Mouse (Mus musculus) lung, postnatal 36 days (tissue): Measurements from ENCODE around the gene Gm5105.
A peak's percentile ranks its signal among the peaks of the same experiment; 100 is the strongest.

Experiments
- DNase-seq: peaks from one replicate; pipeline ENCODE4 v3.0.0; 2022; ENCODE audit warnings: mixed read lengths

Gm5105 gene

GRCm38 (mm10) chr3:138022003-138022402, 45.2 kb downstream of the Gm5105 start:
- DNase-seq: no peak

GRCm38 (mm10) chr3:138016810-138017209, 50.4 kb downstream of the Gm5105 start:
- no peak for DNase-seq

GRCm38 (mm10) chr3:138014725-138015124, 52.5 kb downstream of the Gm5105 start:
- no peak for DNase-seq

- DNase-seq: no peak
Measured at GRCm38 (mm10) chr3:138012351-138012750, 54.8 kb downstream of the Gm5105 start.

- DNase-seq: no peak
Measured at GRCm38 (mm10) chr3:138008152-138008551, 59.0 kb downstream of the Gm5105 start.

DNA sequence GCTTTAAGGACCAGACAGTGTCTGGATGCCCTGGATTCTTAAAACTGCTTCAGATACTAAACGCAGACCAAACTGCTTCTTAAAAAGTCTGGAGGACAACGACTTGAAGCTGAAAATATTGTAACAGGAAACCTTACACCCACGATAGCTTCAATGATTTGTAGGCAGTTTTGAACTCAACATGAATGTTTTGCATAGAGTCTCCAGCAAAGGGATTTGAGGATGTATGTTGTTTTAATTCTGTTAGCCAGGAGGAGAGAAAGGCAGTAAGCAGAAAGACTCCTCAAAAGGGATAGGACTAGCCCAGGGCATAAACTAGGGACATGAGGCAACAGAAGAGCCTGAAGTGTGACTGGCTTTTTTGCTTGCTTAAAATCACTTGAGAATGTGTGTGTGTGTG, 60.3 kb downstream of the Gm5105 start:
- DNase-seq: no peak

- DNase-seq: no peak
Measured at GRCm38 (mm10) chr3:138003264-138003663, 63.9 kb downstream of the Gm5105 start.

DNA sequence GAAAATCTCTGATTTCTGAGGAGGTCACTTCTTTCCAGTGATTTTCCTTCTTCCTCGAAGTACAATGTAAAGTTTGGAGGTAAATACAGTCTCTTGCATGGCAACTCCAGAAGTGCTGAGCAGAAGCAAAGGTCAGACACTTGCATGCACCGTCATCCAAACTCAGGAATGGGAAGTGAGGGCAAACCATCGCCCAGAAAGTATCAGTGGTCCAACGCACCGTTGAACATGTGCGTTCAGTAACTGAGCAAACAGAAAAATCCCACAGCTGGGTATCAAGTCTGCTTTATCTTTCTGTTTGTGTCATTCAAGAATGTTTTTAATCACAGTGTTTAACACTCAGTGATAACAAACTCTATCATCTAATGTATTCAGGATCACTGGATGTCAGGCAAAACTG, 64.6 kb downstream of the Gm5105 start:
- no peak for DNase-seq

DNA sequence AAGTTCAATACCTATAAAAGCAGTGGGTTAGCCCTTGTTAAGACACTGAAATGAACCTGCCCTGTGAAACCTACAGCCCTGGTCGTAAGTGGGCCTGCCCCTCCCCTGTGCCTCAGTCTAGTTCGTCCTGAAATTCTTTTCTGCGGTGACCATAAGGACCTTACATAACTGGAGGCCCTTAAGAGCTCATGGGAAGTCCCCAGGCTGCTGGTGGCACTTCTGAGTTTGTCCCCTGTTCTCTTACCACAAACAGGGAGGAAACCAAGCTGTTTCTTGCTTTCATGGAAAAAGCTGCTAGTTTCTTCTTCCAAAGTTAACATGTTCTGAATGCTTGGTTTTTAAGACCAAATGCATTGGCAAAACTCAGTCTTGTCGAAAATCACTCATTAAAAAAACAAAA, 65.3 kb downstream of the Gm5105 start:
- peak; percentile 38 for DNase-seq

GRCm38 (mm10) chr3:138000724-138001069, 66.5 kb downstream of the Gm5105 start:
- DNase-seq: no peak

- DNase-seq: no peak
Measured at GRCm38 (mm10) chr3:138000062-138000723, 67.0 kb downstream of the Gm5105 start.

- no peak for DNase-seq
Measured at GRCm38 (mm10) chr3:137999224-137999790, 67.9 kb downstream of the Gm5105 start.
